Mouse (Mus musculus): ENCODE data around the gene Col1a1.
"Not testable (repeated sequence)": the region's sequence is repeated elsewhere in the genome, so short reads cannot be mapped to it uniquely, and the experiment has no call there.

The Col1a1 gene

GRCm38 (mm10) chr11:94937787-94938186 is 1.8 kb downstream of the Col1a1 start:
- DNase-seq (ENCODE audit: low read depth, low spot score), result no peak

GRCm38 (mm10) chr11:94938296-94938695 is 2.3 kb downstream of the Col1a1 start:
- DNase-seq (ENCODE audit: low read depth, low spot score), result no peak

GRCm38 (mm10) chr11:94939280-94939679 is 3.3 kb downstream of the Col1a1 start:
- peak; percentile 53 for DNase-seq (ENCODE audit: low read depth, low spot score)

GRCm38 (mm10) chr11:94941121-94941520 is 5.1 kb downstream of the Col1a1 start:
- no peak for DNase-seq (ENCODE audit: low read depth, low spot score)

- DNase-seq (ENCODE audit: low read depth, low spot score), result no peak
Measured at GRCm38 (mm10) chr11:94941776-94942175, 5.8 kb downstream of the Col1a1 start.

GRCm38 (mm10) chr11:94942282-94943023 is 6.4 kb downstream of the Col1a1 start:
- peak; percentile 65 for DNase-seq (ENCODE audit: low read depth, low spot score)

- no peak for DNase-seq (ENCODE audit: low read depth, low spot score)
Measured at GRCm38 (mm10) chr11:94943054-94943453, 7.0 kb downstream of the Col1a1 start.

GRCm38 (mm10) chr11:94944295-94944694 is 8.3 kb downstream of the Col1a1 start:
- no peak for DNase-seq (ENCODE audit: low read depth, low spot score)

- no peak for DNase-seq (ENCODE audit: low read depth, low spot score)
Measured at GRCm38 (mm10) chr11:94945236-94945635, 9.2 kb downstream of the Col1a1 start.

- DNase-seq (ENCODE audit: low read depth, low spot score), result peak; percentile 77
Measured at GRCm38 (mm10) chr11:94952169-94952568, 16.1 kb downstream of the Col1a1 start.

GRCm38 (mm10) chr11:94955103-94955502 is 19.1 kb downstream of the Col1a1 start:
- DNase-seq (ENCODE audit: low read depth, low spot score), result no peak

- DNase-seq (ENCODE audit: low read depth, low spot score), result peak; percentile 81
Measured at GRCm38 (mm10) chr11:94957693-94958064, 21.7 kb downstream of the Col1a1 start.

GRCm38 (mm10) chr11:94958065-94958858 is 22.2 kb downstream of the Col1a1 start:
- peak; percentile 88 for DNase-seq (ENCODE audit: low read depth, low spot score)

- no peak for DNase-seq (ENCODE audit: low read depth, low spot score)
Measured at GRCm38 (mm10) chr11:94962534-94963101, 26.6 kb downstream of the Col1a1 start.

GRCm38 (mm10) chr11:94967419-94967818 is 31.4 kb downstream of the Col1a1 start, which contains the start of gene Hils1:
TSS of gene Hils1 (plus strand) at chr11:94967593.
- no peak for DNase-seq (ENCODE audit: low read depth, low spot score)

GRCm38 (mm10) chr11:94968187-94968586 is 32.2 kb downstream of the Col1a1 start:
- no peak for DNase-seq (ENCODE audit: low read depth, low spot score)

GRCm38 (mm10) chr11:94969709-94970108 is 33.7 kb downstream of the Col1a1 start:
- not testable (repeated sequence) for DNase-seq (ENCODE audit: low read depth, low spot score)

GRCm38 (mm10) chr11:94970210-94970943 is 34.4 kb downstream of the Col1a1 start:
- peak; percentile 76 for DNase-seq (ENCODE audit: low read depth, low spot score)

- no peak for DNase-seq (ENCODE audit: low read depth, low spot score)
Measured at GRCm38 (mm10) chr11:94971895-94972615, 36.0 kb downstream of the Col1a1 start.

- DNase-seq (ENCODE audit: low read depth, low spot score), result no peak
Measured at GRCm38 (mm10) chr11:94972887-94973286, 36.9 kb downstream of the Col1a1 start.

GRCm38 (mm10) chr11:94973313-94973712 is 37.3 kb downstream of the Col1a1 start:
- no peak for DNase-seq (ENCODE audit: low read depth, low spot score)
